Mouse (Mus musculus) lung, adult 2 months (tissue): Measurements from ENCODE around the gene Vps54.

Experiments used
- CTCF ChIP-seq: fragments of 200-500 bp; IDR thresholded peaks from 2 replicates; pipeline ENCODE4 v1.5.1; 2011; ENCODE audit warnings: mild to moderate bottlenecking, low read length, control low read depth; ENCODE audit not compliant: insufficient read depth
- POLR2A ChIP-seq: fragments of 200-500 bp; IDR thresholded peaks from 2 replicates; pipeline ENCODE4 v1.6.1; 2011; ENCODE audit warnings: low read depth, mild to moderate bottlenecking, control low read depth, low read length, borderline replicate concordance; ENCODE audit errors: extremely low read depth

- TF ChIP-seq CTCF (no peak), POLR2A (no peak)
Observed at GRCm38 (mm10) chr11:21236996-21237395, 2.1 kb upstream of the Vps54 start.
